Mouse (Mus musculus) bone marrow, adult 2 months (tissue): ENCODE measurements around the gene Ube2c.

ENCODE experiments used
- CTCF ChIP-seq: fragments of 200-500 bp; IDR thresholded peaks from 2 replicates; pipeline ENCODE4 v1.5.1; 2011; ENCODE audit warnings: low read length, control low read depth; ENCODE audit not compliant: control insufficient read depth, insufficient read depth
- POLR2A ChIP-seq: fragments of 200-500 bp; IDR thresholded peaks from 2 replicates; pipeline ENCODE4 v1.6.1; 2011; ENCODE audit warnings: low read depth, mild to moderate bottlenecking, control low read depth, low read length, borderline replicate concordance; ENCODE audit not compliant: control insufficient read depth

DNA sequence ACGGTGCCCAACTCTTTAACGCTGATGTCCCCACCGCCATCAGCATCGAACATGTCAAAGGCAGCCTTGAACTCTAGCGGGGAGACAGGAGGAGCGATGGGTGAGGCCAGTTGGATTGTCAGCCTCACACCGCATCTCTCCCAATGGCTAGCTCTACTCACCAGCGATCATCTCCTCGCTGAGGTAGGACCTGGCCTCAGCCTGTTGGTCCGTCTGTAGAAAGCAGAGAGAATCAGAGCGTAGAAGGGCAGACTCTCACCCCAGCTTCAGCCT is 8.3 kb downstream of the Ube2c start:
- TF ChIP-seq POLR2A, result no peak
- no peak for TF ChIP-seq CTCF
